Mouse (Mus musculus) cerebellum, adult (tissue): ENCODE measurements around the gene Apoc3.

Source experiments
- ATAC-seq: cut with Nextera tagmentation; 2 replicates; pipeline ENCODE4 v1.9.2; 2017; ENCODE audit warnings: mild to moderate bottlenecking, moderate library complexity, mixed read lengths; ENCODE audit not compliant: insufficient number of reproducible peaks, low FRiP score, low TSS enrichment

The Apoc3 gene

DNA sequence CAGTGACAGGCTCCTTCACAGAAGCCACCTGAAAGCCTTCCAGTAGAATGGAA lies at the start of gene Apoc3:
Apoc3 (minus strand) TSS at position 41 of the 53 bp plus-strand sequence.
- no peak for ATAC-seq

DNA sequence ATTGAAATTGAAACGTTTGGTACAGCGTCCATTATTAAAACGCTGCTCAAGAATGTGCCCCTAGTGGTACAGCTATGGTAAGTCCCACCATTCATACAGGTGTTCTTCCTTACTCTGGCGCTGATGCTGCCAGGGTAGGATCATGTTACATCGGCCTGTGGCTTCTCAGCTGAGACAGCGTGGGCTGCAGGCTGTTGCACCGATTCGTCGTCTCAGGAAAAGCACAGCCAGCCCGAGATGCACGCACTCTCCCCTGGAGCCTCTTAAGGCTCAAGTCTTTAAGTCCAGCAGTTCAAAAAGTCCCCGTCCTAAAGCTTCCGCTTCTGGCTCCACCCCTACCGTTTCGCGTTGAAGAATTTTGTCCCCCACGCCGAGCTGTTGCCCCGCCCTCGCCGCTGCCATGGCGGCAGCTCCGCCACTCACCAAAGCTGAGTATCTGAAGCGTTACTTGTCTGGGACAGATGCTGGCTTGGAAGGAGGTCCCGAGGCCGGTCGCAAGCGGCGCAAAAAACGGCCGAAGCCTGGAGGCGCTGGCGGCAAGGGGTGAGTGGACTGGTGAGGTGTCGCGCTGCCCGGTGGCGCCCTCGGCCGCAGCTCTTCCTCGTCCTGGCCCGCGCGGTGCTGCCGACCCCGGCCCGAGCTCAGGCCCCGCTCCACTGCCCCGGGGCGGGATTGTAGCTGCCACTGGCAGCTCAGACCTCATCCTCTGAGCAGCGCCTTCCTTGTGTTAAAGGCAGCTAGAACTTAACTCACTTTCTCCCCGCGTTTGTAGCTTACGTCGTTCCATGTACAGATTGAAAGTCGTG lies 47.4 kb upstream of the Apoc3 start, which contains the start of gene Bud13:
Bud13 (plus strand) TSS at position 378 of the 806 bp plus-strand sequence.
- peak; percentile 77; the same call in 1 of the 2 replicates for ATAC-seq

DNA sequence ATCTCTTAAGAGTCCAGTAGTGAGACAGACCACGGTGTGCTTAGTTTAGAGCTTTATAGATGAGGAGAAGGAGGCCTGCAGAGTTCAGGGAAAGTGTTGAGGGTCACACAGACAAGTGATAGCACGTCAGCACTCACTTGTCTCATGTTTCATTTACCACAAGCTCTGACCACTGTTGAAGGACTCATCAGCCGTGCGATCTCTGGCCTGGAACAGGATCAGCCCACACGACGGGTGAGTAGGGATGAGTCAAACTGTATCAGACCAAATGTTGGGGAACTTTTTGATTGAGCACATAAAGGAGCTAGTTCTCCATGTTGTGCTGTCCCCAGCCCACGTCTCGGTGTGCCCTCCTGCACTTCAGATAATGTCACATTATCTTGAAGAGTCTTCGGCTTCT lies 39.1 kb upstream of the Apoc3 start:
- no peak for ATAC-seq

DNA sequence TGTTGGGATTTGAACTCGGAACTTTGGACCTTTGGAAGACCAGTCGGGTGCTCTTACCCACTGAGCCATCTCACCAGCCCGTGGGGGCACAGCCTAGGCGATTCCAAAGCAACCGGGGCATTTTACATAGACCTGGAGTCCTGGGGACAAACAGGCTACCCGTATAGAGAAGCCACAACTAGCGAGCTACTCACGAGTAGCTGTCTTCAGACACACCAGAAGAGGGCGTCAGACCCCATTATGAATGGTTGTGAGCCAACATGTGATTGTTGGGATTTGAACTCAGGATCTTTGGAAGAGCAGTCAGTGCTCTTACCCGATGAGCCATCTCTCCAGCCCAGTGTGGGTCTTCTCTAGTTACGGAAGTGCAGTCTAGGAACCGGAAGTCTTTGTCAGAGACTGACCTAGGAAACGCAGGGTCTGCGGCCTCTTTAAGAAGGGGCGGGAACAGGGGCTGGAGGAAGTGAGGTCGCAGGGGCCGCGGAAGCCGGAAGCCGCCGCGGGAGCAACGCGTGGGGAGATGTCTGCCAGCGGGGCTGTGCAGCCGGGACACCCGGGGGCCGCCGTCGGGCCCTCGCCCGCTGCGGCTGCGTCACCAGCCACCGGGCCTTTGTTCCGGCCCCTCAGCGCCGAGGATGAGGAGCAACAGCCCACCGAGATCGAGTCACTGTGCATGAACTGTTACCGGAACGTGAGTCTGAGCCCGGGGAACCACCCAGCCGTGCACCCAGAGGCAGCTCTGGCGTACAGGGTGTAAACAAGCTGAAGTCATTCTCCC lies 37.4 kb upstream of the Apoc3 start, which contains the start of gene Zpr1:
Zpr1 (plus strand) TSS at position 388 of the 778 bp plus-strand sequence.
- peak; percentile 91 for ATAC-seq

DNA sequence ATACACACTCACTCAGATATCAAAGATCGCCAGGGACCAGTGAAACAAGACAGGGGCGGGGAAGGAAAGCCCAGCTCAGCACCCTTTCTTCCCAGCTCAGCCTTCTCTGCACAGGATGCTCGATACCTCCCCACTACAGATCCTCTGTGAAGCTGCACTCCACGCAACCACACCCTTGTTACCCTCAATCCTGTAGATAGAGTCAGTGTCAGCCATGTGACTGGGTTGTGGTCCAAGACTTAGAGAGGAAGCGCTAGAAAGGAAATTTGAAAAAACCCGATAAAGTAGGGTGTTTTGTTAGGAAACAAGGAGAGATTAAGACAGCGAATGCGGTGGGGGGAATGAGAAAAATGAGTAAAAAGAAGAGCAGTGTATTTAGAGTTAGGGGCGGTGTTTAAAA lies 36.6 kb upstream of the Apoc3 start:
- ATAC-seq: no peak

DNA sequence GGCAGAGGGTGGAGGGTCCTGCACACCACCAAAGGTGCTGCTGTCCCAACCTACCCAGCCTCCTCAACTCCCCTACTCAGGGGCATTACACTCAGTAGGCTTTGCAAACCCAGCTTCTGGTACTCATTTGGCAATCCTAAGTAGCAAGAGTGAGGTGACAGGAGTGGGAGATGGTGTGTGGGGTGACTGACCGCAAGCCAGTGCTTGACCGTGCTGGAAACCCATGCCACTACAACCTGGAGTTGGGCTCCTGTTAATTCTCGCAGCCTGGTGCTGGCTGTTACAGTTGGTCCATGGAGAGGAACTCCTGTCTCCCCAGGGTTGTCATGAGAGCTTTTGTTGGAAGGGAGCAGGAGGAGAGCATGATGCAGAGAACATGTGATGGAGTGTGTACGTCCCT lies 35.3 kb upstream of the Apoc3 start:
- ATAC-seq: no peak

DNA sequence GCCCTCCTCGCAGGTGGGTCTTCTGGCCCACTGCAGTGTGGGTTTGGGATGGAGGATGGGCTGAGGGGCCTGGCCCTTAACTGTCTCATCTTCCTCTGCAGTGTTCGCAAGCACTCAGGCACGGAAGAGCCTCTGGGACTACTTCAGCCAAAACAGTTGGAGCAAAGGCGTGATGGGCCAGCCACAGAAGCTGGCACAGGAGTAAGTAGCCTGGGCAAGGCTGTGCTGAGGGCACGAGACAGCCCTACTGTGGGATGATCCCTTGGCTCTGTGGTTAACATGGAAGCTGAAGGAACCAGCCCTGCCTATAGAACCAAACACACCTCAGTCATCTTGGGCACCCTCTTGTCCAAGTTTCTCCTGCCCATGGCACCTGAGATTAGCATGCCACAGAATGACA lies 33.7 kb upstream of the Apoc3 start:
- ATAC-seq: no peak

DNA sequence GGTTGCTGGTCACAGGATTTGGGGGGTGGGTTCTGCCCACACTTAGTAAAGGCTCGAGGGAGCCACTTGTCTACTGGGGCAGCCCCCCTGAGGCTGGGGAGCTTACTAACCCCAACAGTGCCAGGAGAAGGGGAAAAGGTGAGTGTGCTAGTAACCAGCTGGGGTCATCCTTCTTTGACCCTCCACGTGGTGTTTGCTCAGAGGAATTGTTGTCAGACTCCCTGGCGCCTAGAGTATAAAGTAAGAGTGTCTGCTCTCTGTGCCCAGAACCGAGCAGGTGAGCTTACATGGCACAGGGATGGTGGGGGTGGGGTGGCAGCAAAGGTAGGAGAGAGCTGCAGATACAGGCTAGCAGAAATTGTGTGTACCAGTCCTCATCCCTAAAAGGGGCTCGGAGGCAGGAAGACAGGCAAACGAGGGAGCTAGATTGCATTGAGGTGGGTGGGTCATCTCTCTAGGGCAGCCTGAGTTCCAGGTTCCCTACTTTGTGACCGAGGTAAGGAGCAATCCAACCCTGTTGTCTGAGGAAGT lies 33.0 kb upstream of the Apoc3 start, which contains the start of gene Apoa5:
Apoa5 (plus strand) TSS at position 291 of the 531 bp plus-strand sequence.
- no peak for ATAC-seq

DNA sequence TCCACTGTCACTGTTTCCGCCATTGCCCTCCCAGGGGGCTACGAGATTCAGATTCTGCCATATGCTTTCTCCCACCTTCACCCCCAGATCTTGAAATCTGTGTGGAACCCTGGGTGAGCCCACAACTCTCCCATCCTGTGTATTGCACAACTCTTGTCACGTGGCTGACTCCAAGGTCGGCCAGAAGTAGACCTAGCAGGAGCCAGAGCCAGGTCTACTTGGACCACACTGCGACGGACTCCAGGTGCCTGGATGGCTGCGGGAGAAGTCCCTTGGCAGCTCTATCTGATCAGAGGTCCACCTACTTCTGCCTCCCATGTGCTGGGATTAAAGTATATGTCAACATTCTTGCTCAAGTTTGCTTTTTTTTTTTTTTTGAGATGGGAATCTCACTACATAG lies 25.7 kb upstream of the Apoc3 start:
- no peak for ATAC-seq

DNA sequence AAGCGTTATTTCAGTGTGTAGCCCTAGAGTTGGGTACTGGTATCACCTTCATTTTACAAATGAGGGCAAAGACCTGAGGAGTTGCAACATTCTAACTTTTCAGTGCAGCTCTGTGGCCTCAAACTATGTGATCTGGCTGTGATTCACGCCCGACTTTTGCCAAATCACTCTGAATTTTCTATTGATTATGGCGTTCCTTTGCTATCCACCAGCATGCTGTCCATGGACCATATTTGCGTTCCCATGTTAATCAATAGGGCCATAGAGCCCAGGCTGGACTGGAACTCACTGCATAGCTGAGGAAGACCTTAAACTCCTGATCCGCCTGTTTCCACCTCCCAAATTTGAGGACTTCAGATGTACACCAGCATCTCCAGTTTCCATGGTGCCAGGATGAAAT lies 23.7 kb upstream of the Apoc3 start:
- no peak for ATAC-seq

DNA sequence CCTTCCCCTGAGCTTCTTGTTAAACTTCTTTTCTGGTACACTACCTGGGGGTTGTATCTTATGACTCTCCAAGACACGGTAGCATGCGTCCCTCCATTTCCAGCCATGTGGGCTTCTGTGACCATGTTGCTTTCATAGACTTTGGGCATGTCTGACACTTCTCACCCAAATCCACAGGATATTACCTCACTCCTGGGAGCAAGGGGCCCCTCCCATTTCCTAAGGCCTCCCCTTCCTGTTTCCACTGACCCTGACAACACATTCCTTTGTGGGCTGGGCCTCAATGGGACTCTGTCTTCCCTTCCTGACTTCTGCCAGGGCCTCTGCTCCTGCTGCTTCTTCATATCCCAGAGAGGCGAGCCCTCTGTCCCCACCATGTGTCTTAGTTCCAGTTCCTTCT lies 22.1 kb upstream of the Apoc3 start:
- no peak for ATAC-seq

DNA sequence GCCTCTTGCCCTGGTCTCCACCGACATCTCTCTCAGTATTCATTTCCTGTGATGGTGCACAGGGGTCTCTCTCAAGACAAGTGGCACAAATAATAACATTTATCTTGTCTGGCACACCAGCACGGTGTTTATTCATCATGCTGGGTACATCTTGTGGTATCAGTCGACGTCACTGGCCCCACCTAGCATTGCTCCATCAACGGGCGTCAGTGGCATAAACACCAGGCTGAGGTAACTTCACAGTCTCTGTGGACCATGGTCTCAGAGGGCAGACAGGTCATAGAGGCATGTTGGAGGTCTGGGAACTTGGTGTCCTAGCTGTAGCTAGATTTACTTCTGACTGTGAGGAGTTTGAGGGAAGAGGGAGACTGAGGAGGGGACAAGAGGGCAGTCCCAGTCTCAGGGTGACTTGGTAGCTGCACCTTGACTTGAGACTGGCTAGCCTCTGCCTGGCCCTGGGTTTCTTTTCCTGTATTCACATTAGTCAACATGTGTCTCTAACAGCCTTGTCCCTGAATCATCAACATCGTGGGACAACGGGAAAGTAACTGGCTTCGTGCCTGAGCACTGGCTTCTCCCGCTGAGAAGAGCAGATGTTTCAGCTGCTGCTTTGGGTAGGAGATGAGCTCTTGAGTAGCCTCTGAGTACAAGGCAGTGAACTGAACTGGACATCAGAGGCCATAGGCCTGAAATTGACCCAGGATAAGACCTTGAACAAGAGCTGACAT lies 21.4 kb upstream of the Apoc3 start:
- no peak for ATAC-seq

DNA sequence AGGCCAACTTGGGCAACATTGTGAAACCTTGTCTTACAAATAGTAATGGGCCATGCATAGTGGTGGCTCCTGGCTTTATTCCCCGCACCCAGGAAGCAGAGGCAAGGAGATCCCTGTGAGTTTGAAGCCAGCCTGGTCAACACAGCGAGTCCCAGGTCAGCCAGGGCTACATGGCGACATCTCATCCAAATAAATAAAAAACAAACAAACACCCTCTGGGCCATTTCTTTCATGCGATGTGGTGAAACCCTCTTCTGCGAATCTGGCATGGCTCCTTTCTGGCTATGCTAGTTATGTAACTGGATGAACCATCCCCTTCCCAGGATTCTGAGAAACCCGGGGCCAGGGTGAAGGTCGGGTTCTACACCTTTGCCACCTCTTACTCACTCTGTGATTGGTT lies 20.7 kb upstream of the Apoc3 start:
- ATAC-seq: no peak

DNA sequence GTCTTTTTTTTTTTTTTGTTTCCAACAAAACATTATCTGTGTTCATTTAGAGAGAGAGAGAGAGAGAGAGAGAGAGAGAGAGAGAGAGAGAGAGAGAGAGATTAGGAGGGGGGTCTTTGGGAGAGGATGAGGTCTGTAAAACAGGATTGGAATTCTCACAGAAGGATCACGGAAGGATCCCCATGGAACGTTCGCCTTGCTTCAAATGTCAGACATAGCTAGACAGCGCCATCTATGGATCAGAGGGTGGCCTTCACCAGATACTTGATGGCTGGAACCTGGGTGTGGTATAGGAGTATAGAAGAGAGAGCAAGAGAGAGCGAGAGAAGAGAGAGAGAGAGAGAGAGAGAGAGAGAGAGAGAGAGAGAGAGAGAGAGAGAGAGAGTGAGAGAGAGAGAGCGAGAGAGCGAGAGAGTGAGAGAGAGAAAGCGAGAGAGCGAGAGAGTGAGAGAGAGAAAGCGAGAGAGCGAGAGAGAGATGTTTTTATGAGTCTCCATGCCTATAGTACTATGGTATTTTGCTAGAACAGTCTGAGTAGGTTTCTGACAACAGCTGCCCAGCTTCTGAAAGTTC lies 11.4 kb upstream of the Apoc3 start:
- peak; percentile 85; the same call in 1 of the 2 replicates for ATAC-seq

DNA sequence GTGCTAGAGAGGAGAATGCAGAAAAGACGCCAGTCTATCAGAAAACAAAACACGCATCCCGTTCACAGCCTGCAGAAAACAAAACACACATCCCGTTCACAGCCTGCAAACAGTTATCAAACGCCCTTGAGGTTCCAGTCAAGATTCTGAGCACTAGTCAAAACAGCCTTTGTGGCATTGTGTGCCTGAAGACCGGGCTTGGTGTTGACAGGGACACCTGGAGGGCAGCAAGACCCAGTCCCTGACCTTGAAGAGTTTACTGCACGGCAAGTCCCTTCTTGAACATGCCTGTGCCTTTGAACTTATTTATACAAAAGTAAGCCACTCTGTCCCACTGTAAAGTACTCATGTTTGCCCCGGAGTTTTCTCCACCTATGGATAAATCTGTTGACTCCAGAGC lies 8.1 kb upstream of the Apoc3 start:
- no peak for ATAC-seq

DNA sequence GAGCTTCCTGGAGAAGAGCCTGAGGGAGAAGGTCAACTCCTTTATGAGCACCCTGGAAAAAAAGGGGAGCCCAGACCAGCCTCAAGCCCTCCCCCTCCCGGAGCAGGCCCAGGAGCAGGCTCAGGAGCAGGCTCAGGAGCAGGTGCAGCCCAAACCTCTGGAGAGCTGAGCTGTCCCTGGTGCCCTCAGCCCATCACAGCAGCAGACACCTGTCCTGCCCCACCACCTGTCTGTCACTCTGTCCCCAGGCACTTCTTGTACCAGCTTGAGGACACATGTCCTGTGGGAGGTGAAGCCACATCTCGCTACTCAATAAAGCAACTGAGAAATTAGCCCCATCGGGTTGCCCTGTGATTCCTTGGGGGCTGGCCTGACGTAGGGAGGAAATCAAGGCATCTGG lies 7.7 kb upstream of the Apoc3 start:
- ATAC-seq: no peak

DNA sequence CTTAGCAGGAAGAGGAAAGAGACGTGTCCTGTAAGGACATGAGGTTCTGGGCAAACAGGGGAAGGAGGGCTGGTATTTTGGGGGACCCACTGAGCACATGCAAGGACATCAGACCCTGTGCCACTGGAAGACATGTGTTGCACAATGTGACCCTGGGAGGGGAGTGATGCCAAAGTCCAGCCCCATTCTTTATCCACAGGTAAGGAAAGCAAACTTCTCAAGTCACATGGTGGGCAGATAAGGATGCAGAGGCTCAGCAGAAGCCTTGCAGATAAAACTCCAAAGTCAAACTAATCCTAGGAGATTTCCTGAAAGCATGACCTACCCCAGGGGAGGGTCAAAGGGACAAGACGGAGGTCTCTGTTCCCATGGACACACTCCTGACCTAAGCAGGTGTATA lies 6.4 kb upstream of the Apoc3 start:
- ATAC-seq: no peak

DNA sequence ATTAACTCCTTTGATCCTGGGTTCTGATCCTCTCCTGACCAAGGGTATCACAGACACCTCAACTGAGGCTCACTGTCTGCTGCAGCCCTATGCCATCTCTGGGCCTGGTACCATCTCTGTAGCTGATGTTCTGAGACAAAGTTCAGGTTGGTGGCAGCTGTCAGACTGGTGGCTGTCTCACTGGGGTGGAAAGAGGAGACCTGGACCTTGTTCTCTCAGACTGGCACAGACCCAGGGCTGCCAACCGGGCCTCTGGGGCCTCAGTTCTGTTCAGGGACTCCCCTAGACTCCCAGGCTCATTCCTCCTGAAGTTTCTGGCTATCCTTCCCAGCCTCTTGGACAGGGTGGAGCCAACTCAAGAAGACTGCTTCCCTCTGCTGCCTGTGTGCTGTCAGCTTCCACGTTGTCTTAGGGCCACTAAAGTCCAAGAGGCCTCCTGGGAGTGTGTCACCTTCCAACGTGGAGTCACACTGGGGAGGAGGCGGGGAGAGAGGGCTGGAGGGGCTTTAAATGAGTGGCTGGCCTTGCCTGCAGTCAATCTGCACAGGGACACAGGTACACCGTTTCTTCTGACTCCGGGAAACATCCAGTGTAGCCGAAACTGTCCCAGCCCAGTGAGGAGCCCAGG lies 5.2 kb upstream of the Apoc3 start, which contains the start of gene Apoa4:
Apoa4 (plus strand) TSS at position 171 of the 628 bp plus-strand sequence.
- no peak for ATAC-seq

DNA sequence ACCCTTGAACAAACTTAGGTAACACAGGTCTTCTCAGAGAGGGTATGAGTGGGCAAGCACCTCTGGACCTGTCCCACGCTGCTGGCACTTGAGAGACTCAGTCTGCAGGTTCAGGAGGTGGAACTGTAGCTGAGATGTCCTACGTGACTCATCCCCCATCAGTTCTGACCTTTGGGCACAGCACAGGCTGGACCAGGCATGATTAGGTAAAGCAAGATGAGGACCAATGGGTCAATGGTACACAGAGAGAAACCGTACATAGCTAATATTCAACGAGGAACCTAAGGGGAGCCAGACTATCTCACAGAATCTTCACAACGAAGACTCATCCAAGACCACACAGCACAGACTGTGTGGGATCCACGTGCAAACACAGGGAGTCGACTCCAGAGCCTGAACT lies 3.4 kb upstream of the Apoc3 start:
- ATAC-seq: no peak

DNA sequence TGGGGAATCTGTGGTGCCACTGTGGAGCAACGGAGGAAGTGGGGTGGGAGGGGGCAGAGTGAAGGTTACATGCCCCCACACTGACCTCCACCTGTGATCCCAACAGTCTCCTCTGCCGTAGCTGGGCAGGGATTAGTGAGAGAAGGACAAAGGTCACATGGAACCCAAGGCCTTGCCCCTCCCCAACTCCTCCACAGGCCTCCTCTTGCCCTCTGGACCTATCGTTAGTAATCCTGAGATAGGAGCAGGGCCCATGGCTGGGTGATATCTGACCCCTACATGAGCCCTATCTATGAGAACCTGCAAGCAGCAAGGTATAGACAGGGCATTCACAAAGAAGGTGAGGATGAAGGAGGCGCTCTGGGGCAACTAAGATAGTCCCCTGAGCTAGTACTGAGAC lies 213 bp upstream of the Apoc3 start:
- no peak for ATAC-seq
